Mouse (Mus musculus): ENCODE measurements around the gene Arhgef19. TPM values are rescaled to one million over a fixed set of nuclear protein-coding genes. Genes with fewer than 3 reads are reported as not detected.

Arhgef19 gene
- polyA plus RNA-seq, 1 experiment from 2014 or later: 1.2 TPM

- H3K9me3 ChIP-seq (ENCODE audit: control insufficient read depth, low read length): no peaks in the 10 kb centered on the region
- peaks cover 90% of the 10 kb centered on the region for H3K27me3 ChIP-seq (ENCODE audit: control insufficient read depth, insufficient read depth, low read length)
- ATAC-seq (ENCODE audit: insufficient read depth, low FRiP score, low TSS enrichment): no peak
- H3K27ac ChIP-seq (ENCODE audit: low read depth, low read length): no peak overlapping the region
- no peak overlapping the region for H3K4me3 ChIP-seq (ENCODE audit: low read depth, low read length)
- H3K4me1 ChIP-seq (ENCODE audit: control insufficient read depth, insufficient read depth, low read length): peaks cover 23% of the 10 kb centered on the region
- H3K9ac ChIP-seq (ENCODE audit: low read length): no peak overlapping the region
- H3K36me3 ChIP-seq (ENCODE audit: control insufficient read depth, insufficient read depth, low read length): no peaks in the 10 kb centered on the region
- 5% methylated on average over 11 of the region's 11 CpGs for WGBS
- DNase-seq (ENCODE audit: low spot score): no peak
- no peak overlapping the region for H3K4me2 ChIP-seq (ENCODE audit: low read depth)
Measured at GRCm38 (mm10) chr4:141242651-141243241, 3.4 kb downstream of the Arhgef19 start.

DNA sequence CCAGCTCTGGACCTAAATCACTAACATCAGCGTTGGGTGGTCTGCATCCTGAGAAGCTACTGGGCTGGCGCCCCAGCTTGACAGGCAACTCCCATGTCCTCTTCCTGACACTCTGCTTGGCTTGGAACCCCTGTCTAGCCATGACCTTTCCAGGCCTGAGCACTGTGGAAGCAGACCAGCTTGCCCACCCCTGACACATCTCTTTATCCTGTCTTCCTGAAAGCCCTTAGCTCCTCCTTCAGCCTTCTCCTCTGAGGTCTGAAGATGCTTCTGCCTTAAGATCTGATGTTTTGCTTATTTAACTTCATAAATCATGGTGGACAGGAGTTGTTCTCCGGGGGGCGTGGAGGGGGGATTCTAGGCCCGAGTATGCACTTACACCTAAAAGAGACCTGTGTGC, 4.3 kb downstream of the Arhgef19 start:
- Histone ChIP-seq H3K4me1 (ENCODE audit: control insufficient read depth, insufficient read depth, low read length) (peaks cover 29% of the 10 kb centered on the region), H3K4me3 (ENCODE audit: low read depth, low read length) (no peak overlapping the region), H3K4me2 (ENCODE audit: low read depth) (no peak overlapping the region), H3K27ac (ENCODE audit: low read depth, low read length) (no peak overlapping the region), H3K27me3 (ENCODE audit: control insufficient read depth, insufficient read depth, low read length) (peaks cover 92% of the 10 kb centered on the region), H3K9me3 (ENCODE audit: control insufficient read depth, low read length) (no peaks in the 10 kb centered on the region), H3K36me3 (ENCODE audit: control insufficient read depth, insufficient read depth, low read length) (no peaks in the 10 kb centered on the region), H3K9ac (ENCODE audit: low read length) (no peak overlapping the region)
- DNase-seq (ENCODE audit: low spot score): no peak
- 56% methylated on average over 5 of the region's 5 CpGs for WGBS
- no peak for ATAC-seq (ENCODE audit: insufficient read depth, low FRiP score, low TSS enrichment)

DNA sequence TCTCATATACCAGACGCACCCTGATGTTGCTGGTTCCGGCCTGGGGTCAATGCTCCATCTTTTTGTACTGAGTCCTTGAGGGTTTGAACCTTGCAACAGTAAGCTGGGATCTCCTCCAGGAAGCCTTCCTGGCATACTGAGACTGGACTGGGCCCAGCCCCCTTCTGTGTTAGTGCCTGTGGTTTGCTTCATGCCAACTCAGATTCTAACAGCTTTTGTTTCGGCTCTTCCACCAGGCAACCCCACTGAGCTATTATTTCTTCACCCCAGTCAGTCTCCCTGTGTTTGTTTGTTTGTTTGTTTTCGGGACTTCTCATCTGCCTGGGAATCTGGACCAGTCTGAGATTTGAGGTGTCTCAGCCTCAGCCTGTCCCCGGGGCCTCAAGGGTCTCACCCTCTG, 5.1 kb downstream of the Arhgef19 start:
- Histone ChIP-seq H3K9me3 (ENCODE audit: control insufficient read depth, low read length) (no peaks in the 10 kb centered on the region), H3K36me3 (ENCODE audit: control insufficient read depth, insufficient read depth, low read length) (no peaks in the 10 kb centered on the region), H3K4me1 (ENCODE audit: control insufficient read depth, insufficient read depth, low read length) (peaks cover 25% of the 10 kb centered on the region), H3K27ac (ENCODE audit: low read depth, low read length) (no peak overlapping the region), H3K4me2 (ENCODE audit: low read depth) (no peak overlapping the region), H3K4me3 (ENCODE audit: low read depth, low read length) (no peak overlapping the region), H3K27me3 (ENCODE audit: control insufficient read depth, insufficient read depth, low read length) (peaks cover 92% of the 10 kb centered on the region), H3K9ac (ENCODE audit: low read length) (peak overlapping the region; percentile 18; the same call in 1 of the 2 replicates)
- ATAC-seq (ENCODE audit: insufficient read depth, low FRiP score, low TSS enrichment): no peak
- WGBS: 36% methylated on average over 5 of the region's 5 CpGs
- no peak for DNase-seq (ENCODE audit: low spot score)

DNA sequence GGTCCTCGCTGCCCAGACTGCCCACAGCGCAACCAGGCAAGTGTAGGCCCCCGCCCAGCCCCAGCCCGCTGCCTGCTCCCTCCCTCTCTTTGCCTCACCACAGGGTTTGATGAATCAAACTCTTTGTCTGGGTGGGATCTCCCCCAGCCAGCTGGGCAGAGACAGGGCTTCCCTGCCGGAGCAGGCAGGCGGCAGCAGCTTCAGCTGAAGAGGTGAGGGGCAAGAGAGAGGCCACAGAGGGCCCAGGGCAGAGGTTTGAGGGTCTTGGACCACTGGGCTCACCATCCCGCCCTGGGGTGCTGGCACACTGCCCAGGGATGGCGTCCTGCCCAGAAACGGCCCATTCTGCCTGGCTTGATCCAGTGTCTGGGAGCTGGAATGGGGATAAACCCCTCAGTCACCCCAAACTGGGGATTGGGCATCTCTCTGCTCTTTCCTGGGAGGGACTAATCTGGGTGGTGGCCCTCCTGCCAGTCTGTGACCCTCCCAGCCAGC, 5.7 kb downstream of the Arhgef19 start:
- Histone ChIP-seq H3K27me3 (ENCODE audit: control insufficient read depth, insufficient read depth, low read length) (peaks cover 90% of the 10 kb centered on the region), H3K4me3 (ENCODE audit: low read depth, low read length) (no peak overlapping the region), H3K9ac (ENCODE audit: low read length) (peak overlapping the region; percentile 26; the same call in 1 of the 2 replicates), H3K4me1 (ENCODE audit: control insufficient read depth, insufficient read depth, low read length) (peaks cover 25% of the 10 kb centered on the region), H3K4me2 (ENCODE audit: low read depth) (no peak overlapping the region), H3K27ac (ENCODE audit: low read depth, low read length) (no peak overlapping the region), H3K9me3 (ENCODE audit: control insufficient read depth, low read length) (no peaks in the 10 kb centered on the region), H3K36me3 (ENCODE audit: control insufficient read depth, insufficient read depth, low read length) (no peaks in the 10 kb centered on the region)
- 15% methylated on average over 9 of the region's 9 CpGs for WGBS
- ATAC-seq (ENCODE audit: insufficient read depth, low FRiP score, low TSS enrichment): no peak
- peak; percentile 36 for DNase-seq (ENCODE audit: low spot score)

- peaks cover 77% of the 10 kb centered on the region for H3K27me3 ChIP-seq (ENCODE audit: control insufficient read depth, insufficient read depth, low read length)
- no peak overlapping the region for H3K9ac ChIP-seq (ENCODE audit: low read length)
- 26% methylated on average over 24 of the region's 24 CpGs for WGBS
- H3K4me3 ChIP-seq (ENCODE audit: low read depth, low read length): no peak overlapping the region
- H3K27ac ChIP-seq (ENCODE audit: low read depth, low read length): no peak overlapping the region
- no peak overlapping the region; the same call in 1 of the 2 replicates for H3K4me2 ChIP-seq (ENCODE audit: low read depth)
- ATAC-seq (ENCODE audit: insufficient read depth, low FRiP score, low TSS enrichment) (no peak), DNase-seq (ENCODE audit: low spot score) (no peak)
- H3K36me3 ChIP-seq (ENCODE audit: control insufficient read depth, insufficient read depth, low read length): no peaks in the 10 kb centered on the region
- H3K9me3 ChIP-seq (ENCODE audit: control insufficient read depth, low read length): no peaks in the 10 kb centered on the region
- peaks cover 25% of the 10 kb centered on the region for H3K4me1 ChIP-seq (ENCODE audit: control insufficient read depth, insufficient read depth, low read length)
Measured at GRCm38 (mm10) chr4:141246089-141246997, 7.0 kb downstream of the Arhgef19 start.

DNA sequence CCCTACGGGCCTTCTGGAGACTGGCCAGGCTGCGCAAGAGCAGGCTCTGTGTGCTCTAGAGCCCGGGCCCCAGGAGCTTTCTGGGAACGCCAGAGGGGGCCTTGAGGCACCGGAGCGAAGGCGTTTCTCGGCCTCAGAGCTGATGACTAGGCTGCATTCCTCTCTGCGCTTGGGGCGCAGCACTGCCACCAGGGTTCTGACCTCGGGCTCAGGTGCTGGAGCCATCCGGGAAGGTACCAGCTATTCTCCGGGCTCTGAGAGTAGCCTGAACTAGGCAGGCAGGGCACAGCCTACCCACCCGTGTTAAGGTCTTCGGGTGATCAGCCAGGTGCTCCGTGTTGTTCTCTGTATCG, 7.7 kb downstream of the Arhgef19 start:
- Histone ChIP-seq H3K4me1 (ENCODE audit: control insufficient read depth, insufficient read depth, low read length) (peaks cover 25% of the 10 kb centered on the region), H3K4me3 (ENCODE audit: low read depth, low read length) (no peak overlapping the region), H3K4me2 (ENCODE audit: low read depth) (no peak overlapping the region), H3K36me3 (ENCODE audit: control insufficient read depth, insufficient read depth, low read length) (no peaks in the 10 kb centered on the region), H3K27ac (ENCODE audit: low read depth, low read length) (no peak overlapping the region), H3K9me3 (ENCODE audit: control insufficient read depth, low read length) (no peaks in the 10 kb centered on the region), H3K9ac (ENCODE audit: low read length) (no peak overlapping the region), H3K27me3 (ENCODE audit: control insufficient read depth, insufficient read depth, low read length) (peaks cover 71% of the 10 kb centered on the region)
- ATAC-seq (ENCODE audit: insufficient read depth, low FRiP score, low TSS enrichment): no peak
- no peak for DNase-seq (ENCODE audit: low spot score)
- WGBS: 4% methylated on average over 17 of the region's 17 CpGs

DNA sequence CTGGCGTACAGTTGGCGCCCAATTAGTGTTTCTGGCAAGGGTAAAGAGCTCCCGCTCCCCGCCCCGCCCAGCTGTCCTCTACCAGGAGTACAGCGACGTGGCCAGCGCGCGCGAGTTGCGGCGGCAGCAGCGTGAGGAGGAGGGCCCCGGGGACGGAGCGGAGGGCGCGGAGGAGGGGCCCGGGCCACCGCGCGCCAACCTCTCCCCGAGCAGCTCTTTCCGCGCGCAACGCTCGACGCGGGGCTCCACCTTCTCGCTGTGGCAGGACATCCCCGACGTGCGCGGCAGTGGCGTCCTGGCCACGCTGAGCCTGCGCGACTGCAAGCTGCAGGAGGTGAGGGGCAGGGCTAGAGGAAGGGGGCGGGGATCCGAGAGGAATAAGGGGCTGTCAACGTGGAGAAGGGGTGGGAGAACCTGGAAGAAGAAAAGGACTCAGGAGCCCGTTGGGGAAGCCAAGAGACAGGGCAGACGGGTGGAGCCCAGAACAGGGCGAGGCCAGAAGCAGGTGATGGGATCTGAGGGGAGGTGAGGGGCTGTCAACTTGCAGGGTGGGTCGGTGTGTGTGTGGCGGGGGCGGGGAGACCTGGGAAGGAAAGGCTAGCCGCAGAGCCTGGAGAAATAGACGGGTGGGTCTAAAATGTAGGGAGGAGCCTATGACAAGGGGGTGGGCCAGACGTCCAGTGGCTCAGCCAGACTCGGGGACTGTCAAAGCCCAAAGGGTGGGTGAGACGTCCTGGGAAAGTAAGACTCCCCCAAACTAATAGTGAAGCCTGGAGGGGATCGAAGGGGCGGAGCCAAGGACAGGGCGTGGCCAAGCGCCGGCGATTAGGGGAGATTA, 8.7 kb downstream of the Arhgef19 start:
- Histone ChIP-seq H3K4me2 (ENCODE audit: low read depth) (peak overlapping the region; percentile 38), H3K36me3 (ENCODE audit: control insufficient read depth, insufficient read depth, low read length) (no peaks in the 10 kb centered on the region), H3K4me3 (ENCODE audit: low read depth, low read length) (peak overlapping the region; percentile 36), H3K27ac (ENCODE audit: low read depth, low read length) (no peak overlapping the region), H3K4me1 (ENCODE audit: control insufficient read depth, insufficient read depth, low read length) (peaks cover 25% of the 10 kb centered on the region), H3K27me3 (ENCODE audit: control insufficient read depth, insufficient read depth, low read length) (peaks cover 61% of the 10 kb centered on the region), H3K9ac (ENCODE audit: low read length) (no peak overlapping the region), H3K9me3 (ENCODE audit: control insufficient read depth, low read length) (no peaks in the 10 kb centered on the region)
- under 1% methylated on average over 56 of the region's 60 CpGs for WGBS
- peak; percentile 46; the same call in 1 of the 2 replicates for ATAC-seq (ENCODE audit: insufficient read depth, low FRiP score, low TSS enrichment)
- DNase-seq (ENCODE audit: low spot score): peak; percentile 51

DNA sequence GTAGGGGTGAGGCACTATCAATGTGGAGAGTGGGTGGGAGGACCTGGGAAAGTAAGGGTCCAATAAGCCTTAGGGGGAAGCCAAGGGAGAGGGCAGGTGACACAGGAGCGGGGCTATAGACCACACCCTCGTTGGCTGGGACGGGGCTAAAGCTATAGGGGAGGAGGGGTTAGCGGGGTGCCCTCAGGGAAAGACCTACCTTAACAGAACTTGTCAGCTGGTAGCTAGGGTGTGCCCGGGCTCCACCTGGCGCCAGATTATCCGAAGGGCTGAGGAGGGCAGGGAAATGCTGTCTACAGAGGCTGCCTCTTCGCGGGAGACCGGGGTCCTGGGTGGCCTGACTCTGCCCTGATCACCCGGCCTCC, 9.3 kb downstream of the Arhgef19 start:
- H3K36me3 ChIP-seq (ENCODE audit: control insufficient read depth, insufficient read depth, low read length): no peaks in the 10 kb centered on the region
- 9% methylated on average over 11 of the region's 11 CpGs for WGBS
- no peak overlapping the region for H3K4me3 ChIP-seq (ENCODE audit: low read depth, low read length)
- H3K27me3 ChIP-seq (ENCODE audit: control insufficient read depth, insufficient read depth, low read length): peaks cover 56% of the 10 kb centered on the region
- H3K9ac ChIP-seq (ENCODE audit: low read length): no peak overlapping the region
- no peak overlapping the region for H3K4me2 ChIP-seq (ENCODE audit: low read depth)
- H3K27ac ChIP-seq (ENCODE audit: low read depth, low read length): no peak overlapping the region
- DNase-seq (ENCODE audit: low spot score): no peak
- no peaks in the 10 kb centered on the region for H3K9me3 ChIP-seq (ENCODE audit: control insufficient read depth, low read length)
- peaks cover 25% of the 10 kb centered on the region for H3K4me1 ChIP-seq (ENCODE audit: control insufficient read depth, insufficient read depth, low read length)
- ATAC-seq (ENCODE audit: insufficient read depth, low FRiP score, low TSS enrichment): no peak
